Mouse (Mus musculus): ENCODE data around the gene Slc9a9. TPM values are rescaled to one million over a fixed set of nuclear protein-coding genes. Genes with fewer than 3 reads are reported as not detected.

Gene Slc9a9
- polyA plus RNA-seq, 1 experiment = 4.4 TPM

- H3K79me3 ChIP-seq (ENCODE audit: low read depth) = no peaks in the 10 kb centered on the region
Observed at GRCm38 (mm10) chr9:94653827-94654226, 15.9 kb upstream of the Slc9a9 start.

DNA sequence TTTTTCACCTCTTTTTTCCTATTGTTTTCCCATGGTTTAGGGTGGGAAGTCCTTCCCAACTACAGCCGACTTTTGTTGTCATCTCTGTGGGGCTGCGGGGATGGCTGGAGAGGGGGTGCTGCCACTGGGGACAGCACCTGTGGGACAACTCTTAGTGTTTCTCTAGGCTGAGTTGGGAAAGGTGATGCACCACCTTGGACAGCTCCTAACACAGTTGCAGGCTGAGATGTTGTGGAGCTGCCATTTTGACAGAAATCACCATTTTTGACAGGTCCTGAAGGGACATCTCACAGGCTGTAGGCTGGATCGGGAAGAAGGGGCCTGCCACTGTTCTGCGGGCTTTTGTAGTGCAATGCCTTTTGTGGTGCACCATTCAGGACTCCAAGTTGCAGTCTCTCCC is 13.4 kb upstream of the Slc9a9 start:
- Histone ChIP-seq H3K4me3 (ENCODE audit: insufficient read depth, poor library complexity, severe bottlenecking) (no peak overlapping the region), H3K79me3 (ENCODE audit: low read depth) (no peaks in the 10 kb centered on the region), H3K79me2 (ENCODE audit: control insufficient read depth, insufficient read depth) (no peaks in the 10 kb centered on the region), H3ac (ENCODE audit: control insufficient read depth, insufficient read length, low read depth) (no peak overlapping the region), H3K36me3 (ENCODE audit: control insufficient read depth, insufficient read depth) (no peaks in the 10 kb centered on the region), H3K27me3 (ENCODE audit: control insufficient read depth, insufficient read depth, insufficient read length) (no peaks in the 10 kb centered on the region)
- TF ChIP-seq USF1 (IDR thresholded peaks at IDR 0.05; ENCODE audit: low read depth) (no peak), FOSL1 (IDR thresholded peaks at IDR 0.05; ENCODE audit: insufficient read depth, low read length, poor library complexity, severe bottlenecking) (no peak), MYOD1 (IDR thresholded peaks at IDR 0.05; ENCODE audit: control insufficient read depth, insufficient read length, low read depth) (no peak)

More at GRCm38 (mm10) chr9:94653827-94654226, 15.9 kb upstream of the Slc9a9 start:
- no peaks in the 10 kb centered on the region for H3K79me2 ChIP-seq (ENCODE audit: control insufficient read depth, insufficient read depth)
- no peak overlapping the region for H3K4me3 ChIP-seq (ENCODE audit: insufficient read depth, poor library complexity, severe bottlenecking)
- no peaks in the 10 kb centered on the region for H3K27me3 ChIP-seq (ENCODE audit: control insufficient read depth, insufficient read depth, insufficient read length)
- H3K36me3 ChIP-seq (ENCODE audit: control insufficient read depth, insufficient read depth) = no peaks in the 10 kb centered on the region
- no peak for TF ChIP-seq USF1 (IDR thresholded peaks at IDR 0.05; ENCODE audit: low read depth)
- no peak for TF ChIP-seq MYOG (IDR thresholded peaks at IDR 0.05; ENCODE audit: control insufficient read depth, extremely low read depth, insufficient read length)
- TF ChIP-seq CTCF (IDR thresholded peaks at IDR 0.05; ENCODE audit: control insufficient read depth, insufficient read depth, insufficient read length) = no peak
- TF ChIP-seq FOSL1 (IDR thresholded peaks at IDR 0.05; ENCODE audit: insufficient read depth, low read length, poor library complexity, severe bottlenecking) = no peak
- TF ChIP-seq CEBPB (IDR thresholded peaks at IDR 0.05; ENCODE audit: low read depth) = no peak
- no peak for TF ChIP-seq MYOD1 (IDR thresholded peaks at IDR 0.05; ENCODE audit: control insufficient read depth, insufficient read length, low read depth)
- TF ChIP-seq MAX (IDR thresholded peaks at IDR 0.05) = no peak
- H3ac ChIP-seq (ENCODE audit: control insufficient read depth, insufficient read length, low read depth) = no peak overlapping the region

DNA sequence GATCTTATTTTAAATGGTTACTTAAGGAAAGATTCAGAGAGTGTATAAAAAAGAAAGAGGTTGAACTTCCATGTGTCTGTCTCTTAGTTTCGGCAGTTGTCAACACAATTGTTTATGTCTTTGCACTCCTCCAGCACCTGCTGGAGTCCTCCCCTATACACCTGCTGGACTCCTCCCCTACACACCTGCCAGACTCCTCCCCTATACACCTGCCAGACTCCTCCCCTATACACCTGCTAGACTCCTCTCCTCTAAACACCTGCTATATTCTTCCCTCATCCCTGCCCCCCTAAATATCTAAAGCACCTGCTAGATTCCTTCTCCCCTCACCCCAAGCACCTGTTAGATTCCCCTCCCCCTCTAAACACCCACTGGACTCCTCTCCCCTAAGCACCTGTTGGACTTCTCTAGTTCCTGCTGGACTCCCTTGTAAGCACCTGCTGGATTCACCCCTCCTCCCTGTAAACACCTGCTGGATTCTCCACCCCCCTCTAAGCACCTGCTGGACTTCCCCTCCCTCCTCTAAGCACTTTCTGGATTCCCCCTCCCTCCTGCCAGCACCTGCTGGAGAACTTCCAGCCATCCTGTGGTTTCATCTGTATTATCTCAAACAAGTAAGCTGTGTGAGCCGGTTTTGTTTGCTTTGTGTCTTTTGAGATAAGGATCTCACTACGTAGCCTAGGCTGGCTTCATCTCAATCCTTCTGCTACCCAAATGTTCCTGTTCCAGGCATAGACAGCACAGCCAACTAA is 10.1 kb upstream of the Slc9a9 start:
- Histone ChIP-seq H3K4me3 (ENCODE audit: insufficient read depth, poor library complexity, severe bottlenecking) (no peak overlapping the region), H3K79me3 (ENCODE audit: low read depth) (no peaks in the 10 kb centered on the region), H3ac (ENCODE audit: control insufficient read depth, insufficient read length, low read depth) (no peak overlapping the region), H3K79me2 (ENCODE audit: control insufficient read depth, insufficient read depth) (no peaks in the 10 kb centered on the region), H3K27me3 (ENCODE audit: control insufficient read depth, insufficient read depth, insufficient read length) (no peaks in the 10 kb centered on the region), H3K36me3 (ENCODE audit: control insufficient read depth, insufficient read depth) (no peaks in the 10 kb centered on the region)
- no peak for TF ChIP-seq MYOG (IDR thresholded peaks at IDR 0.05; ENCODE audit: control insufficient read depth, extremely low read depth, insufficient read length)
- no peak for TF ChIP-seq MYOD1 (IDR thresholded peaks at IDR 0.05; ENCODE audit: control insufficient read depth, insufficient read length, low read depth)

DNA sequence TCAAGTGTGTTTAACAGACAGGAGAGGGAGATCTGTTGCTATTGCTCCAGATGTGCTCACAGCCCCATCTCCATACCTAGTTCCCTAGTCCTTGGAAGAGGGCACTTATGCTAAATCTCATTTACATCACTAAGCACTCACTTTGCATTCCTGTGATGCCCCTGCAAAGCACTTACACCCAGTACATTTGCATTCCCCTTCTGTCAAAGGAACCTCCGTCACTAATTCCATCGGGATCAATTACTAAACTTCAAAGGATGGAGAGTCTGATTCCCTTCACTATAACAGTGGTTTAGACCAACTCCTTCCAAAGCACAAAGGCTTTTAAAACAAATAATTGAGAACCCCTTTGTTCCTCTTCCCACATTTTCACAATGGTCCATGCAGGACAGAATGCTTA is 7.9 kb upstream of the Slc9a9 start:
- Histone ChIP-seq H3K79me2 (ENCODE audit: control insufficient read depth, insufficient read depth) (no peaks in the 10 kb centered on the region), H3ac (ENCODE audit: control insufficient read depth, insufficient read length, low read depth) (no peak overlapping the region), H3K36me3 (ENCODE audit: control insufficient read depth, insufficient read depth) (no peaks in the 10 kb centered on the region), H3K27me3 (ENCODE audit: control insufficient read depth, insufficient read depth, insufficient read length) (no peaks in the 10 kb centered on the region), H3K4me3 (ENCODE audit: insufficient read depth, poor library complexity, severe bottlenecking) (no peak overlapping the region), H3K79me3 (ENCODE audit: low read depth) (no peaks in the 10 kb centered on the region)
- TF ChIP-seq CEBPB (IDR thresholded peaks at IDR 0.05; ENCODE audit: low read depth) = no peak

DNA sequence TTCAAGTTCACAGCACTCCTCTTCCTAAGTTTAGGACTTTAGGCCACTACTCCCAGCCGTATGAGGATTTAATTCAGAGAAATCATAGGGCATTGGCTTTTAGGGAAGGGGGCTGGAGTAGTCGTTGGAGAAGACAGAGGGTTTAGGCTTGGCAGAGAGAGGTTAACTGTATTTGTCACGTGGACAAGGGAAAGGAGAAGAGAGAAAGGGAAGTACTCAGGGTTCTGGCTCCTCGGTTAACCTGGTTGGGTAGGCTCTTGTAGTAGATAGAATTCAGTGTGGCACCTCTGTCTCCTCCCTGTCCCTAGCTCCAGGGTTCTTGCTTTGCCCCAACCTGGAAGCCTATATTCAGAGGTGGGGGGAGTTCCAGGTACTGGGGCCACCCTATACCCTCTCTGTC is 4.5 kb upstream of the Slc9a9 start:
- H3K4me3 ChIP-seq (ENCODE audit: insufficient read depth, poor library complexity, severe bottlenecking) = no peak overlapping the region
- H3K79me3 ChIP-seq (ENCODE audit: low read depth) = no peaks in the 10 kb centered on the region
- no peak for TF ChIP-seq CTCF (IDR thresholded peaks at IDR 0.05; ENCODE audit: control insufficient read depth, insufficient read depth, insufficient read length)
- TF ChIP-seq MAX (IDR thresholded peaks at IDR 0.05) = no peak
- TF ChIP-seq CEBPB (IDR thresholded peaks at IDR 0.05; ENCODE audit: low read depth) = no peak
- TF ChIP-seq MYOD1 (IDR thresholded peaks at IDR 0.05; ENCODE audit: control insufficient read depth, insufficient read length, low read depth) = no peak
- TF ChIP-seq USF1 (IDR thresholded peaks at IDR 0.05; ENCODE audit: low read depth) = no peak
- TF ChIP-seq FOSL1 (IDR thresholded peaks at IDR 0.05; ENCODE audit: insufficient read depth, low read length, poor library complexity, severe bottlenecking) = no peak
- no peak for TF ChIP-seq MYOG (IDR thresholded peaks at IDR 0.05; ENCODE audit: control insufficient read depth, extremely low read depth, insufficient read length)
- H3K27me3 ChIP-seq (ENCODE audit: control insufficient read depth, insufficient read depth, insufficient read length) = no peaks in the 10 kb centered on the region
- no peaks in the 10 kb centered on the region for H3K79me2 ChIP-seq (ENCODE audit: control insufficient read depth, insufficient read depth)
- no peak overlapping the region for H3ac ChIP-seq (ENCODE audit: control insufficient read depth, insufficient read length, low read depth)
- no peaks in the 10 kb centered on the region for H3K36me3 ChIP-seq (ENCODE audit: control insufficient read depth, insufficient read depth)

GRCm38 (mm10) chr9:94668589-94668988 is 1.1 kb upstream of the Slc9a9 start:
- Histone ChIP-seq H3K79me3 (ENCODE audit: low read depth) (no peaks in the 10 kb centered on the region), H3ac (ENCODE audit: control insufficient read depth, insufficient read length, low read depth) (no peak overlapping the region), H3K4me3 (ENCODE audit: insufficient read depth, poor library complexity, severe bottlenecking) (no peak overlapping the region), H3K27me3 (ENCODE audit: control insufficient read depth, insufficient read depth, insufficient read length) (no peaks in the 10 kb centered on the region), H3K36me3 (ENCODE audit: control insufficient read depth, insufficient read depth) (no peaks in the 10 kb centered on the region), H3K79me2 (ENCODE audit: control insufficient read depth, insufficient read depth) (peaks cover 14% of the 10 kb centered on the region)
- TF ChIP-seq MAX (IDR thresholded peaks at IDR 0.05) (peak; percentile 50), CTCF (IDR thresholded peaks at IDR 0.05; ENCODE audit: control insufficient read depth, insufficient read depth, insufficient read length) (no peak), MYOD1 (IDR thresholded peaks at IDR 0.05; ENCODE audit: control insufficient read depth, insufficient read length, low read depth) (peak; percentile 85), FOSL1 (IDR thresholded peaks at IDR 0.05; ENCODE audit: insufficient read depth, low read length, poor library complexity, severe bottlenecking) (peak; percentile 40), CEBPB (IDR thresholded peaks at IDR 0.05; ENCODE audit: low read depth) (peak; percentile 71)

Data from C2C12 (cell line).